10 mouse cellular contexts compared by ENCODE assay signal in the genomic region with DNA sequence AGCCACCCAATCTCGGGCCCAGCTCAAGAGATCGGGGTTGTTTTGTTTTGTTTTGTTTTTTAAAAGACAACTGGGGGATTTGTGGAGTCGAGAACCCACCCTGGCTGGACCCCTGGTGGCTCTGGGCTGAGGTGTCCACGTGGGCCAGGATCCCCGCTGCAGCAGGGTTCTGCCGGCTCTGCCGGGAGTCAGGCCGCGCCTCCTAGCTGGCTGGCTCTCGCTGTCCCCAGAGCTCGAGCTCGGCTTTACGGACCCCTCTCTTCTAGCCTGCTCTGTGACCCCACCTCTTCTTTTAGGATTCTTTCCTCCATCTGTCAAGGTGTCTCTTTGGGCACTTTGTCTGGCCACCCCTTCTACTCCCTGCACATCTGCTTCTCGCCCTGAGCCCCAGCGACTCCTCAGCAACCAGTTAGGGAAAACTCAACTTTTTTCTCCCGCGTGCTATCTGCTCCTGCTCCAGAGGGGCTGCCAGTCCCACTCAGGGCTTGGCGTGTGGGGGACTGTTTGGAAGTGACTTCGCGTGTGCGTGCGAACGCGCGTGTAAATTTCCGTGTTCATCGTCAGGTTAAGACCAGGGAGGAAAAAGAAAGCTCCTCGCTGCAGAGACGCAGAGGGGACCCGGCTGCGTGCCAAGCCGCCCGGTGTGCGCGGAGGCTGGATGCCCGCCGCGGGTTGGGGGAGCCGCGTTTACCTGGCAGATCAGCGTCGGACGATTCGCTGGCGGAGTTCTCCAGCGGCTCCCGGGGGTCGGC. TPM values are rescaled to one million over a fixed set of nuclear protein-coding genes. Genes with fewer than 3 reads are reported as not detected.
A peak's percentile ranks its signal among the peaks of the same experiment; 100 is the strongest.
DNase-seq lines count a peak whose midpoint lies in the region; ATAC-seq lines count a peak whose summit lies in the region.
"Had no signal": no experiment of that assay in that cellular context is flagged by ENCODE, and none has a peak within 500 bp of the region (broad histone marks: within the 10 kb centered on the region; RNA-seq: fewer than 3 reads in every experiment).

No protein-coding gene starts in this region.

- peak overlapping the region; percentile 30 for H3K4me3 ChIP-seq in lung, embryonic 16.5 days (ENCODE audit: low read length)
- H3K4me3 ChIP-seq in forebrain, embryonic 15.5 days, result peak overlapping the region; percentile 17; the same call in 1 of the 2 replicates
- peak overlapping the region; percentile 56 for H3K4me3 ChIP-seq in stomach, embryonic 16.5 days (replicated peaks; ENCODE audit: low read length)

- H3K36me3 ChIP-seq in lung, embryonic 16.5 days (ENCODE audit: control insufficient read depth, insufficient read depth, low read length), result no peaks in the 10 kb centered on the region
- no peaks in the 10 kb centered on the region for H3K36me3 ChIP-seq in forebrain, embryonic 15.5 days
- no peaks in the 10 kb centered on the region for H3K36me3 ChIP-seq in stomach, embryonic 16.5 days (ENCODE audit: control insufficient read depth, insufficient read depth, low read length)

- no peak overlapping the region for H3K9ac ChIP-seq in lung, embryonic 16.5 days (ENCODE audit: low read length)
- no peak overlapping the region for H3K9ac ChIP-seq in forebrain, embryonic 15.5 days (replicated peaks)
- peak overlapping the region; percentile 98 for H3K9ac ChIP-seq in stomach, embryonic 16.5 days (ENCODE audit: low read length)

- DNase-seq in lung, postnatal 10 days, result no peak
- DNase-seq in kidney, postnatal 4 days, result peak; percentile 51 to 66
- DNase-seq in spleen, postnatal 10 days (ENCODE audit: low spot score in 2 of 2), result no peak
- no peak for DNase-seq in left cerebral cortex, adult 8-10 months (ENCODE audit: low spot score in 2 of 2)

- no peak; the same call in 1 of the 2 replicates for ATAC-seq in lung, embryonic 16.5 days (ENCODE audit: low read depth)
- ATAC-seq in forebrain, embryonic 15.5 days (replicated peaks), result no peak
- ATAC-seq in stomach, embryonic 16.5 days (ENCODE audit: insufficient read depth, low FRiP score), result no peak
- no peak for ATAC-seq in erythroid progenitor cell, adult 5-6 weeks (replicated peaks; ENCODE audit: low FRiP score, poor library complexity, severe bottlenecking)

- H3K27ac ChIP-seq in lung, embryonic 16.5 days (ENCODE audit: low read length), result no peak overlapping the region
- H3K27ac ChIP-seq in forebrain, embryonic 15.5 days (replicated peaks), result no peak overlapping the region
- H3K27ac ChIP-seq in stomach, embryonic 16.5 days (ENCODE audit: low read length), result peak overlapping the region; percentile 97

- WGBS in lung, embryonic 16.5 days, result 1% methylated on average over 48 of the region's 48 CpGs
- WGBS in forebrain, embryonic 15.5 days, result under 1% methylated on average over 48 of the region's 48 CpGs
- WGBS in stomach, embryonic 16.5 days, result 1% methylated on average over 48 of the region's 48 CpGs

- peaks cover 16% of the 10 kb centered on the region for H3K4me1 ChIP-seq in lung, embryonic 16.5 days (replicated peaks; ENCODE audit: control insufficient read depth, insufficient read depth, low read length)
- peaks cover 21% of the 10 kb centered on the region for H3K4me1 ChIP-seq in forebrain, embryonic 15.5 days
- H3K4me1 ChIP-seq in stomach, embryonic 16.5 days (ENCODE audit: control insufficient read depth, insufficient read depth, low read length), result 0 out of 2 replicates have a peak, but pooled peaks cover 7% of the 10 kb centered on the region

- H3K4me2 ChIP-seq in lung, embryonic 16.5 days (ENCODE audit: low read depth, low read length), result peak overlapping the region; percentile 52
- no peak overlapping the region for H3K4me2 ChIP-seq in forebrain, embryonic 15.5 days (replicated peaks)
- H3K4me2 ChIP-seq in stomach, embryonic 16.5 days (ENCODE audit: low read depth, low read length), result peak overlapping the region; percentile 74

- no peaks in the 10 kb centered on the region for H3K9me3 ChIP-seq in lung, embryonic 16.5 days (ENCODE audit: control insufficient read depth, low read length)
- H3K9me3 ChIP-seq in forebrain, embryonic 15.5 days, result no peaks in the 10 kb centered on the region
- H3K9me3 ChIP-seq in stomach, embryonic 16.5 days (replicated peaks; ENCODE audit: control insufficient read depth, low read length), result no peaks in the 10 kb centered on the region

- peaks cover 90% of the 10 kb centered on the region for H3K27me3 ChIP-seq in lung, embryonic 16.5 days (ENCODE audit: control insufficient read depth, insufficient read depth, low read depth, low read length)
- peaks cover 88% of the 10 kb centered on the region for H3K27me3 ChIP-seq in forebrain, embryonic 15.5 days
- peaks cover 33% of the 10 kb centered on the region; the same call in 1 of the 2 replicates for H3K27me3 ChIP-seq in stomach, embryonic 16.5 days (ENCODE audit: control insufficient read depth, insufficient read depth, low read length)

RNA-seq across cellular contexts. Expression of a gene that starts 5.7 kb away (rescaled TPM):
- polyA plus RNA-seq in lung, embryonic 16.5 days (2015; fragmentation: Nextera tagmentation; extraction: Ambion mirVana), result 0.36 and 0.47 TPM in 2 replicates
- polyA plus RNA-seq in forebrain, embryonic 15.5 days (2015; fragmentation: Nextera tagmentation; extraction: Ambion mirVana), result not detected in 2 replicates
- 106 and 110 TPM in 2 replicates for polyA plus RNA-seq in stomach, embryonic 16.5 days (2015; fragmentation: Nextera tagmentation; extraction: Ambion mirVana)
- not detected in 2 replicates for total RNA-seq in erythroid progenitor cell, adult 5-6 weeks (2015; ENCODE audit: low replicate concordance)
- not detected in 2 replicates for total RNA-seq in erythroid progenitor cell, adult 5-6 weeks (2017; ENCODE audit: low replicate concordance)
- total RNA-seq in left cerebral cortex, adult 8-10 months (2022), result not detected
- total RNA-seq: heart, postnatal 10 days; neutrophil, adult 5-6 weeks had no signal

RNA-seq across cellular contexts. Expression of a gene that starts 45.9 kb away (rescaled TPM):
- not detected in 2 replicates for polyA plus RNA-seq in lung, embryonic 16.5 days (2015; fragmentation: Nextera tagmentation; extraction: Ambion mirVana)
- polyA plus RNA-seq in forebrain, embryonic 15.5 days (2015; fragmentation: Nextera tagmentation; extraction: Ambion mirVana), result not detected in 2 replicates
- polyA plus RNA-seq in stomach, embryonic 16.5 days (2015; fragmentation: Nextera tagmentation; extraction: Ambion mirVana), result 0.10 TPM in 1 of 2 replicates, not detected in the other
- not detected in 2 replicates for total RNA-seq in erythroid progenitor cell, adult 5-6 weeks (2015; ENCODE audit: low replicate concordance)
- total RNA-seq in erythroid progenitor cell, adult 5-6 weeks (2017; ENCODE audit: low replicate concordance), result not detected in 2 replicates
- under 1 TPM in 3 of 4 experiments, not detected in 1; 0.48 to 0.63 (median 0.59) TPM for total RNA-seq in left cerebral cortex, adult 8-10 months (2022)
- total RNA-seq: neutrophil, adult 5-6 weeks had no signal

Comparison
In these comparisons a context has a peak if more than half of its experiments do, and no peak if none do; other contexts are left out.
1. DNase-seq: peak in kidney, postnatal 4 days (2 of 2); none in lung, postnatal 10 days (single experiment), spleen, postnatal 10 days (0 of 2) and left cerebral cortex, adult 8-10 months (0 of 2).
2. RNA of a gene that starts 5.7 kb away (polyA plus RNA-seq): 106 to 110 TPM in stomach, embryonic 16.5 days; 0.36 to 0.47 TPM in lung, embryonic 16.5 days and not detected in forebrain, embryonic 15.5 days; every median in the first group is over 10 times any median in the second.
3. Peak in every context shown above with its lines, with median percentiles within 50 percentile points of each other: H3K4me3 ChIP-seq.